Mouse (Mus musculus) v-Abl transformed pro-B cells (cell line): ENCODE data around the gene Sfi1.
"Not testable (repeated sequence)": the region's sequence is repeated elsewhere in the genome, so short reads cannot be mapped to it uniquely, and the experiment has no call there.

Experiments used
- in situ Hi-C, 2 experiments: fragments of 400-800 bp; cut with MboI; formaldehyde crosslinking; loops; one replicate each; pipeline ENCODE4 v1.15.1; 2025; ENCODE audit not compliant: unreplicated experiment in 2 of 2

Sfi1 gene

DNA sequence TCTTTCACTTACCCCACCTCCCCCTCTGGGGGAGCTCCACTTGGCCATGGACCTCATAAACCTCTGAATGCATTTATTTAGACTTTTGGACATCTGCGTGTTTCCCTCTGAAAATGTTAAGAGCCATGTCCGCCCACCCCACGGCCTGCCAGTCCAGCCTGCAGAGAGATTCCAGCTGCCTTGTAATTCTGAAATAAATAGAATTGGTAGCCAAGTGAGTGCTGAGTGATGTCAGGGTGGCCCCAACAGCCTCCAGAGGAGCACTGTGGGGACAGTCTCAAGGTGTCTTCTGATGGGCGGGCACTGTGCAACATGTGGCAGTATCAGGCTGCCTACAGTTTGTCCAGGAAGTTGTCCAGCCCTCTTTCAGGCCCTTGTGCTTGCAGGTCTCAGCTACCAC is 43.8 kb downstream of the Sfi1 start:
- in situ Hi-C loops: not testable (repeated sequence)

DNA sequence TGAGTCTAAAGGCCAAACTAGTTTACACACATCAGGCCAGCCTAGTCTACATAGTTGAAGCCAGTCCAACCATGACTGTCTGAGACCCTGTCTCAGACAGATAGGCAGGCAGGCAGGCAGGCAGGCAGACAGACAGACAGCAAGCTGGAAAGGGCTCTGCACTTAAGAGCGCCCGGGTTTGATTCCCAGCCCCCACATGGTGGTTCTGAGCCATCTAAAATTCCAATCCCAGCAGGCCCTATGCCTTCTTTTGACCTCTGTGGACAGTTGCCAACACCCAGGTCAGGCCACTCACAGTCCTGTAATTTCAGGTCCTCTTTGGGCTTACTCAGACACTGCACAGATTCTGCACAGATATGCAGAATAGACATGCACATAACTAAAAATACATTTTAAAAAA is 46.5 kb downstream of the Sfi1 start:
- in situ Hi-C loops: not testable (repeated sequence)

DNA sequence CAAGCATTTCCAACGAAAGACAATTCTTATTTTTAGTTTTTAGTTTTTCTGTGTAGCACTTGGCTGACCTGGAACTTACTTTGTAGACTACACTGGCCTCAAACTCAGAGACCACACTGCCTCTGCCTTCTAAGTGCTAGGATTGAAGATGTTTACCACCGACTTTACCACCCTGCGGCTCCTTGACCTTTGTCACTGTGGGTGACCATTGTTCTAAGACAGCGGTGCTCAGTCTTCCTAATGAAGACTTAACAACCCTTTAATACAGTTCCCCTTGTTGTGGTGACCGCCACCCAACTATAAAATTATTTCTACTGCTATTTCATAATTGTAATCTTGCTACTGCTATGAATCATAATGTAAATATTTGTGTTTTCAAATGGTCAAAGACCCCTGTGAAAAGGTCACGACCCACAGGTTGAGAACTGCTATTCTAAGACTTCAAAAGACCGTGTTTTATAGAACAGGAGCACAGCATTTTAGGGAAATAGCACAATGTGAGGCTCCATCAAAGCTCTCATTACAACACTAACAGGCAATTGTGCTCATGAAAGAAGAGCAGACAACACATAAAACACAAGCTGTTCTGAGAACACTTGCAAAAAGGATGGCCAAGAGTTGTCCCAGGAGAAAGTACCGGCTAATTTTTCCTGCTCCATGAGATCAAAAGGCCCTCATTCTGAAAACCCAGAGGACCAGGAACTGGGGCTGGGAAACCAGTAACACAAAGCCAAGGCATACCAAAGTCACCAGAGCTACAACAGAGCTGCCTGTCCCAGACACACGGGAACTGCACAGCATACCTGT is 47.7 kb downstream of the Sfi1 start:
- in situ Hi-C loops: not testable (repeated sequence)

DNA sequence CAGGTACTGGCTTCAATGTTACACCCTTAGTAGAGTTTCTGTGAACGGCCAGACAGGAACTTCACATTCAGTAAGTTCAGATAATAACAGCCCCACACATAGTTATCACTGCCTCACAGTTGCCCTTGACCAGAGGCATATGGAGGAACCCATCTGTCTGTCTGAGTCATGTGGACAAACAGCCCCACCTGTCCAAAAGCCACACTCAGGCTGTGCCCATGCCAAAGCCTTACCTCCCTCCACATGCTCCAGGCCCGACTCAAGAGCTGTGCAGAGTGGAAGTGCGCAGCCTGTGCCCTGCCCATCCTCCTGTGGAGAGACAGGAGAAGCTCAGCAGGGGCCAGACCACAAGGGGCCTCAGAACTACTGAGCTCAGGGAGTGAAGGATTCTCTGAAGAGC is 49.3 kb downstream of the Sfi1 start:
- in situ Hi-C loops: not testable (repeated sequence)

DNA sequence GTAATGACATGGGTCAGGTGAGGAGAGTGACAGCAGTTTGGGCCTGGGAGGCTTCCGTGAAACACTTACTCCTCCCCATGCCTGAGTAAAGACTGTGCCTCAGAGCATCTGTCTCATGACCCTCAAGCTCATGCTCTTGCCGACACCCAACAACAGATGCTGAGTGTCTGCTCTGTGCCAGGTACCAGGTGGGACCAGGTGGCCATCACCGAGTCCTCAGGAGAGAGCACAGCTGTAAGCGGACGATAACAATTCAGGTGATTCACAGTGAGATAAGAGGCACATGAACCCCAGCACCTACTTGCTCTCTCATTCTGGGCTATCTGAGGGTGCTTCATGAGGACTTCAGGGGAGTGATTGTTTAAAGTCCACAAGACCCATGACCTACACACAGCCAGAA is 50.9 kb downstream of the Sfi1 start:
- in situ Hi-C loops: not testable (repeated sequence)

DNA sequence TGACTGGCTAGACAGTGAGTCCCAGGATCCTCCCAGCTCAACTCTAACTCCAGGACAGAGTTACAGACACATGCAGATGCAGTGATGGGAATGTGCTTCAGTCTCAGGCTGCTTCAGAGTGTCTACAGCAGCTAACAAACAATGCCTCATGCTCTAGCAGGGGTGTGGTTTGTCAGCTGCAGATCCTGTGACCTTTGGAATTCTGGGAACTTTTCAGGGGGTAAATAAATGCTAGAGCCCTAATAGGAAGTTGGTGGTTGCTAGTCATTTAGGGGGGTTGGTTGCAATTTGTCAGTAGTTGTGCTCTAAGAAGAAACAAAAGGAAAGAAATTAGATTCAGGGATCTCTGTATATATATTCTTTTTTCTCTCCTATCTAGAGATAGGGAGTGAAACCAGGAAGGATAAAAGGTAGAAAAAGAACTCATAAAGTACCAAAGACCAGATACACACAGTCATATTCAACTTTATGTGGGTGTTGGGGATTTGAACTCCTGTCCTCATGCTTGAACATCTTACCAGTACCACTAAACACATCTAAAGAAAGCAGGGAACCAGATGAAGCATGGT is 52.2 kb downstream of the Sfi1 start:
- in situ Hi-C loops: not testable (repeated sequence)

DNA sequence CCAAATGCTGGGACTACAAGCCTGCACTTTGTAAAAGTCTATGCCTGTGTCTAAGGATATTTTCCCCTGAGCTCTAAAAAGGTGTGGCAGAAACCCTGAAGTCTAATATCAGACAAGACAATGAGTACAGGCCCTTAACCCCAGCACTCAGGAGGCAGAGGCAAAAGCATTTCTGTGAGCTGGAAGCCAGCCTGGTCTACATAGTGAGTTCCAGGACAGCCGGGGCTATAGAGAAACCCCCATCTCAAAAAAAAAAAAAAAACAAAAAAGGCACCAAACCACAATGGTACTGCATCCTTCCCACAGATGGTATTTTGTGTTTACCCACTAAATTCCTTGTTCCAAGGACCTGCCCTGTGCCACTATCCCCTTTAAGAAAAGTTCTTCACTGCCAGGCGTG is 54.9 kb downstream of the Sfi1 start:
- in situ Hi-C loops: not testable (repeated sequence)

DNA sequence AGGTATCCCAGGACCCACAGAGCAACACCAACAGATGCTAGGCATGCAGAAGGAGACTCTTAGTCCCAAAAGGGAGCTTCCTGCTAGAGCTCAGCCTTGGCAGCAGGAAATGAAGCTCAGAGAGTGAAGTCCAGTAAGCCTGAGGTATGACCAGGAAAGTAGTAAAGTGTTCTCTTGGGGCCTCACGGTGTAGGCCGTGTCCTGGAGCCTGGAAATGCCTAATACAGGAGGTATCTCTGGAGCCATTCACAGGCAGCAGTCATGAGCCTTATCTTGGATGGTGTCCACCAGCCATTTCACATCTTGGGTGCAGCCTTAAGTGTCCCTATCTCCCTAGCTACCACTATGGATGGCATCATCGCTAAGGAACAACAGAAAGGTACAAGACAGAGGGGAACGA is 56.0 kb downstream of the Sfi1 start:
- in situ Hi-C loops: not testable (repeated sequence)

DNA sequence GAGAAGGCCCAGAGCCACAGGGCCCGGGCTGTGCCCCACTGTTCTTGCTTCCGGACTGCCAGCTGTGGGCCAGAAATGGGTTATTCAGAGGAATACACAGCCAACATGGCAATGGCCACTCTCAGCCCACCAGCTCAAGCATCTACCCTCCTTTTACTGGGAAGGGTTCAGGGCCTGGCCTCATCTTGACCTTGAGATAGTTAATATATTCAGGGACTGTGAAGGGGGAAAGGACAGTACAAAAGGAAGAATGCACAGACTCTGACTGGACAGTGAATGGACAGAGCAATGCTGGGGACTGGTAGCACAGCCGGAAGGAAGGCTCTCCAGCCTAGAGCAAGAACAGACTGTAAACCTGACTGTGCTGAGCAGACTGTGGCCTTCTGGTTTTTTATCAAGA is 57.3 kb downstream of the Sfi1 start:
- in situ Hi-C loops: not testable (repeated sequence)

DNA sequence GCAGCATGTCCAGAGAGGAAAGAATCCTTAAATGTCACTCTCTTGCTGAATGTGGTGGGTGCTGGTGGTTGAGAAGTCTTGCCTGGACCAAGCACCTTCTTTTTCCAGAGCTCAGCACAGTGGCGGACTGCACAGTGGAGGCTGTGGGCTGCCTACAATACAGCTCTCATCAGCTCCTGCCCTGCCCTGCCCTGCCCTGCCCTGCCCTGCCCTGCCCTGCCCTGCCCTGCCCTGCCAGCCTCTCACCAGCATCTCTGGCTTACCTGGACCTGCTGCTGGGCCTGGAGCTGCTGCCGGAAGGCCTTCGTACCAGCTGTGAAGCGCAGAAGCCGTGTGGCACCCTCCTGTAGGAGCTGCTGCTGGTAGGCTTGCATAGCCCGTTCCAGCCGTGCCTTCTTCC is 57.9 kb downstream of the Sfi1 start:
- in situ Hi-C loops: not testable (repeated sequence)

DNA sequence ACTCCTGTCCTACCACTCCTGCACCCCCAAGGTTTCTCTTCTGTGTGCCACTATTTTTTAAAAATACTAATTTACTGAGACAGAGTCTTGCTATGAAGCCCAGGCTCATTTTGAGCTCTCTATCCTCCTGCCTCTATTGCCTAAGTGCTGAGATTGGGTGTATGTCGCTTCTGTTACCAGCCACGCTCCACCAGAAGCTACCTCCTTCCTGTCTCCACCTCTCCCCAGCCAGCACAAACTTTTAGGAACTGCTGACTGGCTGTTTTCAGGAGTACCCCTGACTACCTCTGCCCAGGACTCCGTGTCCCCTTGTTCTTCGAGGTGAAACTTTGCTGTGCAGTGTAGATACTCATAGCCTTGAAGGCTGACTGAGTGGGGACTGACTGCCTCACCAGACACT is 59.9 kb downstream of the Sfi1 start:
- in situ Hi-C loops: not testable (repeated sequence)

DNA sequence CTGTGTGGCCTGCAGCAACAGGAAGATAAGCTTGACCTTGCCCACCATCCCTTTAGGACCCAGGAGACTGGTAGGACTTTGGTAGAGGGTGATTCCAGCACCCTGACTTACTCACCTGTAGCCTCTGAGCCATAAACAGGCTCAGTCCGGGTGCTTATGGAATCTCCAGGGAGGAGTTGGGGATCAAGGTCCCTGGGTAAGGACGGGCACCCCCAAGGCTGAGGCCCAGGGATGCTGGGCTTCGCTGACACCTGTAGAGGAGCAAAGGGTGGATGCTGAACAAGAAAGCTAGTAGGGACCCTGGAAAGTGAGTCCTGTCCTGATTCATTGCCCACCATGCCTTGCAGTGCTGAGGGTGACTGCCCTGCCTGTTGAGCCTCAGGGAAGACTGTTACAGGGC is 60.3 kb downstream of the Sfi1 start:
- in situ Hi-C loops: not testable (repeated sequence)

DNA sequence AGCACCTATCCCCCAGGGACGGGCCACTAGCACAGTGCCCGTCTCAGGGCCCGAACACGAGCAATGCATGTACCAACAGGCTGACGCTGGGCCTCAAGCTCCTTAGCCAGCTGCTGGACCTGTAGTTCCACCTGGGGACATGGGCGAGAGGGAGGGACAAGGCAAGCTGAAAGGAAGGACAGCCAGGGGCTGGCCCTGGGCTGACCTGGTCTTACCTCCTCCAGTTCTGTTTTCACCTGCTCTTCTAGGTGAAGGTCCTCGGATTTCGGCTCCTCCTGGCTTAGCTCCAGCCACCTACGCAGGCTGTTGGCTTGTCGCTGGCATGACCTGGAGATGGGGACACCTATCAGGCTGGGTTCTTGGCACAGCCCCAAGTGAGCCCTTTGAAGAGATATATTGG is 61.3 kb downstream of the Sfi1 start:
- in situ Hi-C loops: not testable (repeated sequence)

DNA sequence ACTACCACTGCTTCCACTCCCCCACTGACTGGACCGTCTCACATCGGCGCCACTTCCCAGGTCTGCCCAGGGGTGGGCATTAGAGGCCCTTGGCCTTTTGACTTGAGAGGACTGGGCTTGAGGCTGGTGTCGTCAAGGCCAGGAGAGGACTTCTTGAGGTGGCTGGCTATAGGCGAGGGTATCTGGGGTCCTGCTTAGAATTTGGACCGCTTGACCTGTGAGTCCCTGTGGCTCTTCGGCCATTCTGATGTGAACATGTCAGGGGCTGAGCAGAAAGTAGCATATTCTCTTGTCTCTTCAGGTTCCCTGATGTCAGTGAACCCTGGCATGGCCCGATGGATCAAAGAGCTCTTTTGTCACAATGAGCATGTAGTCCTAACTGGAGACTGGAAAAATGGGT is 63.4 kb downstream of the Sfi1 start:
- in situ Hi-C loops: not testable (repeated sequence)

DNA sequence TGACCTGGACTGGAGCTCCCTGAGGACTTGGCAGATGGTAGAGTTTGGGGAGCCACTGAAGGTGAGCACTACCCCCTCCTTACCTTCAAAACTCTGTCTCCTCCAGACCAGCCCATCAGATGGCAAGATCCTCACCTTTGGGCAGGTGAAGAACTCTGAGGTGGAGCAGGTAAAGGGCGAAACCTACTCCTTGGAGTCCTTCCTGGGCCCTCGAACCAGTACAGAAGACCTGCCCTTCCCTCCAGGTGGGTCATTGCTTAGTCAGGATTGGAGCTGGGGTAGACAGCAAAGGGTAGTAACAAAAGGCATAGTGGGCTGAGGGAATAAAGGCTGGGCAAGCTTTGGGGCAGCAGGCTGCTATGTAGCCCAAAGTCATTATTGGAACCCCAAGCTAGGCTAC is 64.0 kb downstream of the Sfi1 start:
- in situ Hi-C loops: not testable (repeated sequence)

DNA sequence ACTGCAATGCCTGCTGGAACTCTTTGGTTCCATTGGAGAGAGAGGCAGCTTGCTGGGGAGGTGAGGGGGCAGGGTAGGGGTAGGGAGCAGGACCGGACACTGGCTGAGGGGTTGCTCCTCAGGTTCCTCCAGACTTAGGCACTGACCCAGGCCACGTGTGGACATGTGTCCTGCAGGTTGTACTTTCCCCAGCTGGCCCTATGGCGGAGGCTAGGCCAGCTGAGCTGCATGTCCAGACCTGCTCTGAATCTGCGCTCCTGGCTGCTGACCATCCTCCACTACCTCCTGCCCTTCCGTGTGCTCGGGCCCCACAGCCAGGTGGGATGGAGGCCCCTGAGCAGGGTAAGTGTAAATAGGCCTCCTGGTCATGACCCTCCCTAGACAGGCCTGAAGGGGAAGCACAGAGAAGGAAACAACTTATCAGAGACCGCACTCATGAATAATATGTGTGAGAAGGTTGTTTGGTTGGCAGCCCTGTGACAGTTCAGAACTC is 65.9 kb downstream of the Sfi1 start:
- in situ Hi-C loops: not testable (repeated sequence)

DNA sequence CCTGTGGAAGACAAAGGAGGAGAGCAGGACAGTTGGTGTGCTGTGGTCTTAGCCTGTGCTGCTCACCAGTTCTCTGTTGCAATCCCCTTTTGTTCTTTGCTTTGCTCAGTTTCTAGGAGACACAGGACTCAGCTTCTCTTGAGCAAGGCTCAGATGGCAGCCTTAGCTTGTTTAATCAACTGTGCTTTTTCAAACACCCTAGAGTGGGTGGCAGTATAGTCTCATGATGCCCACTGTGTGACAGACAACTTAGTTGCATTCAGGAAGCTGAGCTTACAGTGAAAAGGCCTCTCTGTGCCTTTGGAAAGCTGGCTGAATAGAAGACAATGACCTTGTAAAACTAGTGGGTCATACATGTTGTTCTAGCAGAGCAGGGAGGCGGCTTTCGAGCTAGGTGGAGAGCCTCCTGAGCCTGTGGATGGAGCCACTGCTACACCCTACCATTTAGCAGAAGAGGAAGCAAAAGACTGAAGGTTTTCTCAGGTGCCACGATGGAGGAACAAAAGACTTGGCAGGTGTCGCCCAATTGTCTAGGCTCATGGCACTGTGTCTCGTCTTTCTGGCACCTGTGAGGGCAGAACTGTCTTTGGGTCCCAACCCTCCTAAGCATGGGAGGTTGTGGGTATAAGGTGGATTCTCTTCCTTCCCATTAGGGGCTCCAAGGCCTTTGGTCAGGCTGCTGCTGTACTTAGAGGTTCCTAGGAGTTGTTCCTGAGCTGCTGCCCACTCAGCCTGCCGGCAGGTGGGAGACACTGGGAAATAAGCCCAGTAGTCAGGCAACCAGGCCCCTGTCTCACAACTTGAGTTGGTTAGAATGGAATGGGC is 66.6 kb downstream of the Sfi1 start:
- in situ Hi-C loops: not testable (repeated sequence)

DNA sequence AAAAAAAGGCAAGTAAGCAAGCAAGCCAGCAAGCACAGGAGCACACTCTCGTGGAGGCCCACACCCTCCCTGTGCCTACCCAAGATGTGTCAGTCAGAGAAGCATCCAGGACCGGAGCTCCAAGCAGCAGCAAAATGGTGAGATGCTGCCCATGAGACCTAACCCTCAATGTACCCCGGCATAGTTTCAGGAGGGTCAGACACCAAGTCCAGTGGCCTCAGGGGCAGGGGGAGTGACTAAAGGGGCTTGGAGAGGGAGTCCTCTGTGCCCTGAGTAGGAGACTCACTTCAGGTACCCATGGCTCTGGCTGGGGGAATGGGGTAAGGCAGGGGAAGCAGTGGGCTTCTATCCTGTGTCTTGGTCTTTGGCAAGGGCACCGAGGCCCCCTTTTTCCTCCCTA is 67.3 kb downstream of the Sfi1 start:
- in situ Hi-C loops: not testable (repeated sequence)

DNA sequence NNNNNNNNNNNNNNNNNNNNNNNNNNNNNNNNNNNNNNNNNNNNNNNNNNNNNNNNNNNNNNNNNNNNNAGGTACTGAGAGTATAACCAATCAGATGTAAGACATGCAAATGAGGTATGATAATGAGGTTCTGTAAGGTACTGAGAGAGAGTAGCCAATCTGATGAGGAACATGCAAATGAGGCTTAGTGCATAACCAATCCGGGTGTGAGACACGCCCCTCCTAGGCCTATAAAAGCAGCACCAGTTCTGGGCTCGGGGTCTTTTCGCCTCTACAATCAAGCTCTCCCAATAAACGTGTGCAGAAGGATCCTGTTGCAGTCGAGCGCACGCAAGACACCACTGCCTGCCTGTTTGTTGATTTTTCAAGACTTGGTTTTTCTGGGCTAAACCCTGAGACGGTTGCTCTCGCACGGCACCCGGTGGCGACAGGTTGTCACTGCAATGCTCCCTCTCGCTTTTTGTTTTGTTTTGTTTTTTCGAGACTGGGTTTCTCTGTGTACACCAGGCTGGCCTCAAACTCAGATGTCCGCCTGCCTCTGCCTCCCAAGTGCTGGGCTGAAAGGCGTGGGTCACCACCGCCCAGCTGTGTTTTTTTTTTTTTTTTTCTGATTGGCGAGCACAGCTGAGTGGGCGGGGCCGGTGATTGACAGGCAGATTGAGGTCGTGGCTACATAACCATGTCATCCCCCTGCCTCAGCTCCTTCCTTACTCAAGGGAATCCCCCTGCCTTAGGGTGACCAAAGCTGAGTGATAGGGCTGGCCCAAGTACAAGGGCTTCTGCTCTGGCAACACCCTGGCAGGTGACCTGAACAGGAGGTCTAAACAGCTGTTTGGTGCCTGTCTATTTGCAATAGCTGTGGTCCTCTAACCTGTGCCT is 68.1 kb downstream of the Sfi1 start:
- in situ Hi-C loops: not testable (repeated sequence)

DNA sequence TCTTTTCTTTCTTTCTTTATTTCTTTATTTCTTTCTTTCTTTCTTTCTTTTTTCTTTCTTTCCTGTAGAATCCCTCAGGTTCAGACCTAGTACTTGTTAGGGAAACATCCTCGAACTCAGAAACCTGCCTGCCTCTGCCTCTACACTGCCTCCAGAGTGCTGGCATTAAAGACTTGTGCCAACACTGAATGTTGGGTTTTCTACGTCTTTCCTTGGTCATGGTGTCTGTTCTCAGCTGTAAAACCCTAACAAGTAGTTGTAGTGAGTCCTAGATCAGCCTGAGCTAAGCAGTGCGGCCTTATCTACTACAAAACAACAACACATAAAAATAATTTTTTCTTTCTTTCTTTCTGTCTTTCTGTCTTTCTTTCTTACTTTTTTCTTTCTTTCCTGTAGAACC is 78.9 kb downstream of the Sfi1 start:
- in situ Hi-C loops: no loop called here
